Mouse (Mus musculus) adrenal gland, postnatal 25 days (tissue): Measurements from ENCODE around the gene Rcn3. TPM values are rescaled to one million over a fixed set of nuclear protein-coding genes. Genes with fewer than 3 reads are reported as not detected.
A peak's percentile ranks its signal among the peaks of the same experiment; 100 is the strongest.
"Not testable (repeated sequence)": the region's sequence is repeated elsewhere in the genome, so short reads cannot be mapped to it uniquely, and the experiment has no call there.

ENCODE experiments used
- DNase-seq: peaks from one replicate; pipeline ENCODE4 v3.0.0; 2021; ENCODE audit warnings: mixed read lengths
- total RNA-seq: library from RNA; stranded (reverse); gene quantifications from 2 replicates; pipeline ENCODE4 v1.2.3, GENCODE M21; 2021

Gene Rcn3
- total RNA-seq, 1 experiment from 2014 or later, result 27.7 TPM

GRCm38 (mm10) chr7:45097479-45097878 lies 5.5 kb upstream of the Rcn3 start:
- DNase-seq, result no peak

- DNase-seq, result not testable (repeated sequence)
Measured at GRCm38 (mm10) chr7:45095965-45096364, 3.9 kb upstream of the Rcn3 start.

GRCm38 (mm10) chr7:45095367-45095766 lies 3.3 kb upstream of the Rcn3 start:
- DNase-seq, result no peak

GRCm38 (mm10) chr7:45094121-45094520 lies 2.1 kb upstream of the Rcn3 start:
- no peak for DNase-seq

- DNase-seq, result no peak
Measured at GRCm38 (mm10) chr7:45093516-45093905, 1.5 kb upstream of the Rcn3 start.

- no peak for DNase-seq
Measured at GRCm38 (mm10) chr7:45092828-45093515, 951 bp upstream of the Rcn3 start.

- DNase-seq, result no peak
Measured at GRCm38 (mm10) chr7:45091001-45091990, 725 bp downstream of the Rcn3 start.

- no peak for DNase-seq
Measured at GRCm38 (mm10) chr7:45090251-45090977, 1.6 kb downstream of the Rcn3 start.

GRCm38 (mm10) chr7:45088597-45088996 lies 3.4 kb downstream of the Rcn3 start:
- no peak for DNase-seq

- DNase-seq, result no peak
Measured at GRCm38 (mm10) chr7:45086084-45086483, 5.9 kb downstream of the Rcn3 start.

GRCm38 (mm10) chr7:45083300-45083890 lies 8.6 kb downstream of the Rcn3 start:
- DNase-seq, result no peak

- no peak for DNase-seq
Measured at GRCm38 (mm10) chr7:45082401-45083299, 9.4 kb downstream of the Rcn3 start.

- no peak for DNase-seq
Measured at GRCm38 (mm10) chr7:45081016-45081415, 11.0 kb downstream of the Rcn3 start.

- peak; percentile 90 for DNase-seq
Measured at GRCm38 (mm10) chr7:45079856-45080255, 12.2 kb downstream of the Rcn3 start.

GRCm38 (mm10) chr7:45078513-45078912 lies 13.5 kb downstream of the Rcn3 start:
- peak; percentile 83 for DNase-seq

- no peak for DNase-seq
Measured at GRCm38 (mm10) chr7:45077829-45078228, 14.2 kb downstream of the Rcn3 start.

GRCm38 (mm10) chr7:45077322-45077721 lies 14.7 kb downstream of the Rcn3 start:
- DNase-seq, result no peak

- DNase-seq, result no peak
Measured at GRCm38 (mm10) chr7:45076501-45076900, 15.5 kb downstream of the Rcn3 start.

- DNase-seq, result peak; percentile 56
Measured at GRCm38 (mm10) chr7:45075405-45075804, 16.6 kb downstream of the Rcn3 start.

- no peak for DNase-seq
Measured at GRCm38 (mm10) chr7:45073949-45074348, 18.1 kb downstream of the Rcn3 start.

GRCm38 (mm10) chr7:45073171-45073707 lies 18.8 kb downstream of the Rcn3 start:
- DNase-seq, result no peak
